Comparison of ENCODE assay signal across 8 mouse cellular contexts in the genomic region with DNA sequence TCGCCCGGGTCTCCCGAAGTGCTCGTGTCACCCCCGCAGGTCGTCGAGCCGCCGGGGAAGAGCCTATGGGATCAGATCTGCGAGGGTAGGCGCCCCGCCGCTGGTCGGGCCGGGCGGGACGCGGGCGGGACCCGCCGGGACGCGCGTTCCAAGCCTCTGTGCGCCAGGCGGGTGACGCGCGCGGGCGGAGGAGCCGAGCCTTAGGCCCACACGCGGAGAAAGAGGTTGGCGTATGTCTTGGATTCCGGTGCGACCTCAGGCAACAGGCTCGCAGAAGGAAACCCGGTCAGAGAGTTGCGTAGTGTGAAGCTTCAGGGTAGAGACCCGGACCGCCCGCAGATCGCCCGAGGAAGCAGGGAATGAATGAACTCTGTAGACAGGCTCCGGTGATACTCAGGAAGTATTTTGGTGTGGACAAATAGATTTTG. TPM values are rescaled to one million over a fixed set of nuclear protein-coding genes. Genes with fewer than 3 reads are reported as not detected.
DNase-seq lines count a peak whose midpoint lies in the region; ATAC-seq and TF ChIP-seq lines count a peak whose summit lies in the region.

A gene (minus strand): TSS at position 378 of the 428 bp plus-strand sequence.

- no peak within 1 kb of the TSS for H3K27ac ChIP-seq in CH12.LX (ENCODE audit: insufficient read depth, low read depth)
- peak within 1 kb of the TSS; percentile 12; the same call in 1 of the 2 replicates for H3K27ac ChIP-seq in embryonic fibroblast, embryonic 13.5 days (ENCODE audit: insufficient read depth, low read length)
- H3K27ac ChIP-seq in limb, embryonic 12.5 days: peak within 1 kb of the TSS; percentile 45; the same call in 1 of the 2 replicates

- H3K9me3 ChIP-seq in CH12.LX (replicated peaks; ENCODE audit: low read length): no peaks in the 10 kb centered on the region
- no peaks in the 10 kb centered on the region for H3K9me3 ChIP-seq in limb, embryonic 12.5 days

- TF ChIP-seq POLR2A in CH12.LX (IDR thresholded peaks at IDR 0.05; ENCODE audit: low read depth, low read length): no peak
- peak; percentile 23; the same call in 1 of the 2 replicates for TF ChIP-seq POLR2A in embryonic fibroblast, embryonic 13.5 days (IDR thresholded peaks at IDR 0.05; ENCODE audit: low read depth, low read length)

- H3K9ac ChIP-seq in CH12.LX (ENCODE audit: insufficient read depth, low read depth): peak within 1 kb of the TSS; percentile 82
- peak within 1 kb of the TSS; percentile 71 for H3K9ac ChIP-seq in limb, embryonic 12.5 days (replicated peaks)

- DNase-seq in cerebellum, postnatal 36 days: no peak
- peak; percentile 7 for DNase-seq in CH12.LX (ENCODE audit: extremely low read depth)
- no peak for DNase-seq in heart, postnatal 10 days
- no peak for DNase-seq in spleen, postnatal 4 days (ENCODE audit: low spot score in 2 of 2)

- no peak for TF ChIP-seq EP300 in CH12.LX (IDR thresholded peaks at IDR 0.05; ENCODE audit: low read length)

- in situ Hi-C loops in CH12.LX (cut with MboI; ENCODE audit: low pct_ligation_motif_present, low pct_unique_long_range_greater_than_20kb, low sequenced_read_pairs): loop anchor here (10.0 kb wide), 1 partner anchor 139 kb away; a partner anchor contains a TSS

- no peak for TF ChIP-seq CTCF in CH12.LX (conservative IDR thresholded peaks at IDR 0.05 in 1 of 2, IDR thresholded peaks at IDR 0.05 in 1 of 2; ENCODE audit: low read depth in 2 of 2, low read length in 2 of 2)
- no peak for TF ChIP-seq CTCF in embryonic fibroblast, embryonic 13.5 days (IDR thresholded peaks at IDR 0.05; ENCODE audit: borderline replicate concordance, insufficient read depth, low read length)

- intact Hi-C loops in heart, postnatal 10 days (cut with DNase I): loop anchor here (2.0 kb wide), 1 partner anchor 137 kb away; no protein-coding TSS in a partner anchor

- TF ChIP-seq RAD21 in CH12.LX (IDR thresholded peaks at IDR 0.05; ENCODE audit: low read depth, low read length): no peak

- under 1% methylated on average over 37 of the region's 46 CpGs for WGBS in limb, embryonic 12.5 days

- peaks cover 3 to 37% of the 10 kb centered on the region in 2 experiments; a peak in 2 of 4 replicates for H3K4me1 ChIP-seq in CH12.LX (ENCODE audit: control insufficient read depth in 1 of 2, insufficient read depth in 2 of 2)
- H3K4me1 ChIP-seq in embryonic fibroblast, embryonic 13.5 days (ENCODE audit: control insufficient read depth, insufficient read depth, low read length): no peaks in the 10 kb centered on the region
- peaks cover 17% of the 10 kb centered on the region for H3K4me1 ChIP-seq in limb, embryonic 12.5 days (replicated peaks)

- H3K27me3 ChIP-seq in CH12.LX (replicated peaks): no peaks in the 10 kb centered on the region
- no peaks in the 10 kb centered on the region for H3K27me3 ChIP-seq in limb, embryonic 12.5 days

- peak; percentile 75; the same call in 1 of the 2 replicates for ATAC-seq in cerebellum, adult (ENCODE audit: insufficient number of reproducible peaks, low FRiP score, low TSS enrichment)
- ATAC-seq in limb, embryonic 12.5 days (ENCODE audit: insufficient number of reproducible peaks, insufficient read depth, low FRiP score, low TSS enrichment, low read depth): peak; percentile 79
- no peak; the same call in 1 of the 2 replicates for ATAC-seq in neutrophil, adult 5-6 weeks (ENCODE audit: extremely low read depth, insufficient number of reproducible peaks, low FRiP score, poor library complexity, severe bottlenecking)

- peak within 1 kb of the TSS; percentile 79 for H3K4me2 ChIP-seq in CH12.LX (ENCODE audit: insufficient read depth, low read depth, poor library complexity, severe bottlenecking)
- H3K4me2 ChIP-seq in limb, embryonic 12.5 days: peak within 1 kb of the TSS; percentile 80

- H3K79me2 ChIP-seq in CH12.LX (replicated peaks; ENCODE audit: control insufficient read depth, extremely low read depth, insufficient read depth, poor library complexity, severe bottlenecking): peaks cover 35% of the 10 kb centered on the region

- peak within 1 kb of the TSS; percentile 94 to 97 (median 94) for H3K4me3 ChIP-seq in CH12.LX (replicated peaks in 1 of 3; ENCODE audit: low read depth in 2 of 3, low read length in 2 of 3, poor library complexity in 1 of 3)
- H3K4me3 ChIP-seq in embryonic fibroblast, embryonic 13.5 days (ENCODE audit: insufficient read depth, low read length): peak within 1 kb of the TSS; percentile 84
- peak within 1 kb of the TSS; percentile 80 for H3K4me3 ChIP-seq in limb, embryonic 12.5 days (replicated peaks)

- H3K36me3 ChIP-seq in CH12.LX (replicated peaks in 1 of 2; ENCODE audit: control insufficient read depth in 1 of 2, insufficient read depth in 1 of 2, low read length in 1 of 2): peaks cover 20 to 34% of the 10 kb centered on the region in 2 experiments
- H3K36me3 ChIP-seq in limb, embryonic 12.5 days: peaks cover 23% of the 10 kb centered on the region

- dilution Hi-C loops in CH12.LX (cut with MboI; ENCODE audit: extremely low pct_ligation_motif_present, extremely low pct_unique_long_range_greater_than_20kb, low sequenced_read_pairs): no loop called here

TF ChIP-seq in CH12.LX, 34 proteins besides CTCF, POLR2A, EP300 and RAD21:
- TF ChIP-seq CHD1 (IDR thresholded peaks at IDR 0.05; ENCODE audit: low read depth, low read length) (peak; percentile 43; the same call in 1 of the 2 replicates), UBTF (IDR thresholded peaks at IDR 0.05; ENCODE audit: low read depth, low read length) (0 out of 2 replicates have a peak, but pooled peaks have one; percentile 57), PAX5 (IDR thresholded peaks at IDR 0.05; ENCODE audit: low read length) (no peak), SMC3 (IDR thresholded peaks at IDR 0.05; ENCODE audit: low read depth, low read length) (no peak), TBP (conservative IDR thresholded peaks at IDR 0.05; ENCODE audit: low read depth, low read length) (no peak), USF1 (IDR thresholded peaks at IDR 0.05; ENCODE audit: low read depth, low read length) (no peak), POLR2AphosphoS2 (IDR thresholded peaks at IDR 0.05; ENCODE audit: low read depth, low read length) (no peak), MEF2A (IDR thresholded peaks at IDR 0.05; ENCODE audit: borderline replicate concordance, low read depth, low read length) (0 out of 2 replicates have a peak, but pooled peaks have one; percentile 4), E2F4 (IDR thresholded peaks at IDR 0.05; ENCODE audit: insufficient replicate concordance, low read depth, low read length) (no peak), ZNF384 (IDR thresholded peaks at IDR 0.05; ENCODE audit: low read depth, low read length) (no peak), USF2 (conservative IDR thresholded peaks at IDR 0.05; ENCODE audit: low read depth, low read length) (no peak), GABPA (IDR thresholded peaks at IDR 0.05; ENCODE audit: insufficient replicate concordance, low read depth, low read length) (no peak), TCF12 (IDR thresholded peaks at IDR 0.05; ENCODE audit: low read depth, low read length) (no peak), MXI1 (IDR thresholded peaks at IDR 0.05; ENCODE audit: low read depth, low read length) (peak; percentile 35), ETS1 (conservative IDR thresholded peaks at IDR 0.05; ENCODE audit: low read depth, low read length) (no peak)

RNA-seq across cellular contexts. Expression of the gene that starts here (rescaled TPM):
- 28.1 and 41.6 TPM in 2 replicates for total RNA-seq in CH12.LX (2012; rRNA removed)
- total RNA-seq in CH12.LX (2014; rRNA removed): 35.0 and 37.5 TPM in 2 replicates
- polyA plus RNA-seq in CH12.LX (2012; ENCODE audit: insufficient read length, low read depth): 60.8 and 60.9 TPM in 2 replicates
- polyA plus RNA-seq in embryonic fibroblast, embryonic 13.5 days (2011; ENCODE audit: insufficient read length, low read depth, missing spikeins): 36.5 and 38.6 TPM in 2 replicates
- 10 to 100 TPM; 20.0 to 25.5 TPM for total RNA-seq in heart, postnatal 10 days (2021)
- 114 and 126 TPM in 2 replicates for polyA plus RNA-seq in limb, embryonic 12.5 days (2016; fragmentation: Nextera tagmentation; extraction: Ambion mirVana)
- total RNA-seq in neutrophil, adult 5-6 weeks (2017): 18.9 and 19.1 TPM in 2 replicates
